Mouse (Mus musculus) gastrocnemius, adult 2 months (tissue): ENCODE measurements around the gene Lnpep. TPM values are rescaled to one million over a fixed set of nuclear protein-coding genes. Genes with fewer than 3 reads are reported as not detected.
A peak's percentile ranks its signal among the peaks of the same experiment; 100 is the strongest.
"Not testable (repeated sequence)": the region's sequence is repeated elsewhere in the genome, so short reads cannot be mapped to it uniquely, and the experiment has no call there.

ENCODE experiments used
- DNase-seq: peaks from one replicate; pipeline ENCODE4 v3.0.0; 2022
- H3K27ac ChIP-seq: fragments of 200-600 bp; 2 replicates; pipeline ENCODE4 v1.8.1; 2022; ENCODE audit warnings: mild to moderate bottlenecking
- H3K4me3 ChIP-seq: fragments of 200-600 bp; 2 replicates; pipeline ENCODE4 v1.8.1; 2022; ENCODE audit warnings: mild to moderate bottlenecking, moderate library complexity
- CTCF ChIP-seq: fragments of 200-600 bp; IDR thresholded peaks from 2 replicates; pipeline ENCODE4 v1.8.1; 2022; ENCODE audit warnings: antibody characterized with exemption, mild to moderate bottlenecking, moderate library complexity
- intact Hi-C: fragments of 180-260 bp; cut with DNase I; formaldehyde crosslinking; loops from one replicate; pipeline ENCODE4 v1.15.1; 2025
- long read RNA-seq, 2 experiments: library from polyadenylated mRNA; stranded (forward); transcript quantifications; one replicate each; pipeline ENCODE4 v2.0.0; 2021
- total RNA-seq, 2 experiments: library from RNA; stranded (reverse); gene quantifications; 2 replicates each; pipeline ENCODE4 v1.2.3; 2021

Lnpep gene
- 10 to 100 TPM; 65.3 to 77.3 TPM for total RNA-seq
- long read RNA-seq, experiment 1, full-length matches to known transcripts: 1 of 14 reads
- long read RNA-seq, experiment 1, partial matches to known transcripts: 5 of 14 reads
- long read RNA-seq, experiment 1, other reads (novel, unspliced or antisense): 8 of 14 reads
- long read RNA-seq, experiment 2, partial matches to known transcripts: 0 of 10 reads
- long read RNA-seq, experiment 2, other reads (novel, unspliced or antisense): 10 of 10 reads

- intact Hi-C loops: loop anchor here (5.0 to 10.0 kb wide), 3 partner anchors 38 to 330 kb away; no protein-coding TSS in a partner anchor
- H3K27ac ChIP-seq: peak within 1 kb of the TSS; percentile 98
Measured at GRCm38 (mm10) chr17:17624957-17625586, at the start of gene Lnpep. Lnpep (minus strand) TSS chr17:17625050.

GRCm38 (mm10) chr17:17655829-17656176, 31.0 kb upstream of the Lnpep start:
- no peak for DNase-seq
- no peak overlapping the region for H3K4me3 ChIP-seq
- TF ChIP-seq CTCF: no peak
- intact Hi-C loops: no loop called here
- H3K27ac ChIP-seq: no peak overlapping the region

More at GRCm38 (mm10) chr17:17624957-17625586, at the start of gene Lnpep:
- DNase-seq: peak; percentile 95
- peak within 1 kb of the TSS; percentile 93 for H3K4me3 ChIP-seq
- TF ChIP-seq CTCF: no peak

DNA sequence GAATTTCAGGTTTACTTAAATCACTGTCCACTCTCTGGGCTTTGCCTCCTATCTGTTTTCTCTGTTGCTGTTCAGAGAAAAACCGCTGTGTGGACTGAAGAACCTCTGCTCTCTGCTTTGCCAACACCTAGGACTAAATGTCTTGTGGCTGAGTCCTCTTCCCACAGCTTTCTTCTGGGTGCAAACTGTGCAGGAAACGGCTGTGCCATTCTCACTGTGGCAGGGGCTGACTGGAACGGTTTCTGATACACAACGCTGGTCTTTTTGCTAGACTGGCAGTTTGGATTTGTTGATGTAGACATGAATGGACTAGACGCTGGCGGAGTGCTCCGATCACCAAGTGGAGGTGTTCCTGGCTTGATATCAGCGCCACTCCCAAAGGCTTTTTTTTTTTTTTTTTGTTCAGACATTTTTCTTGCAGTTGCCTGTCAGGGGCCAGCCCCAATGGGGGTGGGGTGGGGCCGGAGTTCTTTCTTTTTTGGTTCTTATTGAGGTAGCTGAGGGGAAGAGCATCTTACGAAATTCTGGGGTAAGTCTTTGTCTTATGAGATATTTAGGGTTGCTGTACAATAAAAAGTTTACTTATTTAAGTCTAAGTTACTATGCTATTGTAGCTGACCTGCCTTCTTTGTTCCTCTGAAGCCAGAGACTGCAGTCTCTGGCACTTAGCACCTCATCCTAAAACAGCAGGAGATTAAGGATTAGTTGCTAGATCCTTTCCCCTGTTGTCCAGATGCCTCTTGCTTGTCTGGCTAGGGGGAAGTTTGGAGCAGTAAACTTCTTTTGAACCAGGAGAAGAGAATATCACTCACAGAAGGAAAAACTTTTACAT, 30.4 kb upstream of the Lnpep start:
- H3K4me3 ChIP-seq: no peak overlapping the region

GRCm38 (mm10) chr17:17652570-17652969, 27.7 kb upstream of the Lnpep start:
- no peak for TF ChIP-seq CTCF
- intact Hi-C loops: no loop called here
- DNase-seq: no peak
- no peak overlapping the region for H3K4me3 ChIP-seq
- no peak overlapping the region for H3K27ac ChIP-seq

More for the DNA sequence above, 30.4 kb upstream of the Lnpep start:
- DNase-seq: no peak
- intact Hi-C loops: no loop called here
- H3K27ac ChIP-seq: no peak overlapping the region
- TF ChIP-seq CTCF: no peak

DNA sequence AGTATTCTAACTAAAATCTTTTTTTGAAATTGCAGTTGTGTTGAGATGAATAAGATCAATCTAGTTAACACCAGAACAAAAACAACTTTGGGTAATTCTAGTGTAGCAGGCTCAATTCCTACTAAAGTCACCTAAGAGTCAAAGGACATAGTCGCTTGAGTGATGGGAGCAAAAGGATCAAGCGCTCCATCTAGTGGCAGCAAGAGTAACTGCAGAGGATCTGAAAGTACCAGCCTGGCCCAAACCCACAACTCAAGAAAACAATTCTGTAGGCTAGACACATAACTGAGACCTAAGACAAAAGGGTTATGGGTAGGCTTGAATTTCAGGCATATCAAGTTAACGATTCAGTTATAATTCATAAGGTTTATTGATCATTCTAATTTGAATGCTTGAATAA, 20.9 kb upstream of the Lnpep start:
- Histone ChIP-seq H3K27ac (no peak overlapping the region), H3K4me3 (no peak overlapping the region)
- DNase-seq: peak; percentile 37
- intact Hi-C loops: loop anchor here (2.0 kb wide), 1 partner anchor 253 kb away; no protein-coding TSS in a partner anchor
- TF ChIP-seq CTCF: no peak; the same call in 1 of the 2 replicates

DNA sequence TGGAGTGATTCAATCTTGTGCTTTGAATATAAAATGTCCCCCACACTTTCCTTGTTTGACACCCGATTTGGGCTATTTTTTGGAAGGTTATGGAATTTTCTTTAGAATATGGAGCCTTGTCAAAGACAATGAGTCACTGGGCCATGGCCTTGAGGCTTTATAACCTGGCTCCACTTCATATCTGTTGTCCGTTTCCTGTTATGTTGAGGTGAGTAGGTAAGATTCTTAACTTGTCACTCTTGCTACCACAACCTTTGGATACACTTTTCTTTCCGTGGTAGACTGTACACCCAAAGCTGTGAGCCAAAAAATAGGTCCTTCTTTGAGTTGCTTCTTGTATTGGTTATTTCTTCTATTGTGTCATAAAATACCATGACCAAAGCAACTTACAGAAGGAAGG, 12.5 kb upstream of the Lnpep start:
- H3K27ac ChIP-seq: no peak overlapping the region
- TF ChIP-seq CTCF: no peak
- intact Hi-C loops: no loop called here
- no peak for DNase-seq
- no peak overlapping the region for H3K4me3 ChIP-seq

DNA sequence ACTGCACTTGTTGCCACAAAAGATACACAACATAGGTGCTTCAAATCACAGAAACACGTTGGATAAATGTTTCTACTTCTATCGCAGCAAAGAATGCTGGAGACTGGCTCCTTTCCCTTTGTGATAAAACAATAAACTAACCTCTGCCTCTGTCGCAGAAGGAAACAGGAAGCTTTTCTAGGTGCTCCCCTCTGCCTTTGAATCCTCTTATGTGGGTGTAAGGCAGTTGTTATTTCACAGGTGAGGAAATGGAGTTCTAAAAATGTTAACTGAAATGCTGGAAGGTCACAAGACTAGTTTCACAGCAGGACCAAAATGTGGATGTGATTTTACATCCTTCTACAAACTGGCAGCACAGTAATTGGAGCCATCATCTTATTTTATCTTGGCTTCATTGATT, 11.3 kb upstream of the Lnpep start:
- no peak for DNase-seq
- no peak overlapping the region for H3K27ac ChIP-seq
- TF ChIP-seq CTCF: no peak
- intact Hi-C loops: no loop called here
- H3K4me3 ChIP-seq: no peak overlapping the region

- Histone ChIP-seq H3K4me3 (no peak overlapping the region), H3K27ac (no peak overlapping the region)
- DNase-seq: no peak
- intact Hi-C loops: no loop called here
- TF ChIP-seq CTCF: no peak
Measured at GRCm38 (mm10) chr17:17634033-17634432, 9.2 kb upstream of the Lnpep start.

DNA sequence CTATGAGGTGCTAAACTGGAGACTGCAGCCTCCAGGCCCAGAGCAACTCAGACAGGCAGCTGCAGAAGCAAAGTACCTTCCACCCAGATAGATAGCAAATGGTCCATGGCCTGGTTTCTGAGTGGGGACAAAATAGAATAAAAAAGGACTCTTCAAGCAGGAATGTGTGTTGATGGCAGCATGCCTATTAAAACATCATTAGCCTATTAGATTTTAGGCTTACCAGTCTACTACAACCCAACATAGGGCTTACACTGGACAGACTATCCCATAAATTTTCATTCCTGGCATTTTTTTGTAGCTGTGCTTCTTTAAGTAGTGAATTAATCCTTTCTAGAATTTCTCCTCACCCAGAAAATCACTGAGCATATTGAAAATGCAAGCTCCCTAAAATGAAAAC, 7.1 kb upstream of the Lnpep start:
- no peak for DNase-seq
- intact Hi-C loops: no loop called here
- TF ChIP-seq CTCF: no peak
- Histone ChIP-seq H3K27ac (no peak overlapping the region), H3K4me3 (no peak overlapping the region)

DNA sequence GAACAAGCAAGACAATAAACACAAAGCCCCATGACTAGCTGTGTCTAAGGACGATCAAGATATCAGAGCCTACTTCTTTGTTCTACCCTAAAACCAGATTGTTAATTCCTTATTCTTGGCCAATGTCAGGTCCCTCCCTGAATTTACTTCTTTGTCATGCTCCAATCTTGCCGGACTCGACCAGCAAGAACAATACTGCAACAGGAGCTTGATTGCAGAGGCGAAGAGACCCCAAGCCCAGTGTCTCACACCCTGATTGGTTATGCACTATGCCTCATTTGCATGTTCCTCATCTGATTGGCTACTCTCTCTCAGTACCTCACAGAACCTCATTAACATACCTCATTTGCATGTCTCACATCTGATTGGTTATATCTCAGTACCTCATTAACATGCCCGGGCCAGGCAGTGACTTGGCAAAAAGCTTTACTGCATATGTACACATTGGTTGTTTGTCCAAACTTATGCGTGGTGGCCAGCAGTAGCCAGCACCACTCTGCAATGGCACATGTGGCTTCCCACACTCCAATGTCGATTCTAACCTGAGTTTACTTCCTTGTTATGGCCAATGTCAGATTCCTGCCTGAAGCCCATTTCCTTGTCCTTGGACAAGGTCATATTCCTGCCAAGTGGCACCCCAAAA, 3.5 kb upstream of the Lnpep start:
- not testable (repeated sequence) for H3K27ac ChIP-seq, H3K4me3 ChIP-seq, DNase-seq
- intact Hi-C loops: loop anchor here (5.0 to 10.0 kb wide), 2 partner anchors 101 to 334 kb away; no protein-coding TSS in a partner anchor

DNA sequence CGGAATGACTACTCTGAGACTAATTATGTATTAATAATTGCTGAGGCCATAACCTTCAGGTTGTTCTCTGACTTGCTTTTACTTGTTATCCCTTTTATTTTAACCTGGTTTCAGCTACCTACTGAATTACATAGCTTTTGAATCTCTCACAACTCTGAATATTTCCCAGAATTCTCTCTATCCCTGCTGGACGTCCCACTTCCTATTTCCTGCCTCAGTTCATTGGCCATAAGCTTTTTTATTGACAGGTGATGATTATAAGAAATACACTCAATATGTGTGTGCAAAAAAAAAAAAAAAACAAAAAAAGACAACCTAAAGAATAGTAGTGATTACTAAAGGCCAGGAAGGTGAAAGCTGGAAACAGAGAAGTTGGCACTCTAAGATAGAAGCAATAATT, 2.7 kb upstream of the Lnpep start:
- no peak overlapping the region for H3K27ac ChIP-seq
- no peak for DNase-seq
- intact Hi-C loops: loop anchor here (5.0 to 10.0 kb wide), 2 partner anchors 100 to 333 kb away; no protein-coding TSS in a partner anchor
- no peak for TF ChIP-seq CTCF
- no peak overlapping the region for H3K4me3 ChIP-seq

DNA sequence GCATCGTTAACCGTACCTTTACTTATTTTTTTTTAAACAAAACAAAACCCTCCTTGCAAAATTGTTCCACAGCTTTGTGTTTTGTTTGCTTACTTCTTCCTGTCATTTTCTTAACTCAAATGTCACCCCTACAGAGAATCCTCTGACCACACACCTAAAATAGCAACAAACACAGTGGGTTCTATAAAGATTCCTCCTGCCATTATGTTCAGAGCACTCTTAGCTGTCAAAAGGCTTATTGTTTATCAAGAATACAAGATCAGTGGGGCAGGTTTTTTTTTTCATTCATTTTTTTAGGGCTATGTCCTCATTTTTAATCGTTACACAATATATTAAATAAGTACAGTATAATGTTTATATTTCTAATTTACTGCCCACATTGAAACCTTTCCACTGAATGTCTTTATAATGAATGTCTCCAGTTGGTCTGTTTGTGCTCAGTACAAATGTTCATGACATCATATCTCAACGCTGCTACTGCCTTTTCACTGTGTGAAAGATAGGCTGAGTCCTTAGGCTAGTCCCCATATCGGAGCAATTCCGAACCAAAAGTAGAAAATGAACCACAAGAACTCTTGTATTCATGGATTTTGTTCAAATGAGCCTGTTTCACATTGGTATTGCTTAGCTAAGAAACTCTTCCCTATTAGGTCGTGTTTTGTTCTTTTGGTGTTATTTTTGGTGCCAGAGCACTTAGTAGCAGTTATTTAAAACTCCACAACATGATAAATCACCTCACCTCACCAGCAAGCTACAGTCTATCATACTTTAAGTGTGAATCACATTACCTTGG, 1.2 kb upstream of the Lnpep start:
- TF ChIP-seq CTCF: no peak
- Histone ChIP-seq H3K4me3 (peak overlapping the region; percentile 93), H3K27ac (peak overlapping the region; percentile 98)
- DNase-seq: no peak
- intact Hi-C loops: loop anchor here (5.0 to 10.0 kb wide), 2 partner anchors 99 to 331 kb away; no protein-coding TSS in a partner anchor
